8 mouse cellular contexts compared by ENCODE assay signal in the genomic region with DNA sequence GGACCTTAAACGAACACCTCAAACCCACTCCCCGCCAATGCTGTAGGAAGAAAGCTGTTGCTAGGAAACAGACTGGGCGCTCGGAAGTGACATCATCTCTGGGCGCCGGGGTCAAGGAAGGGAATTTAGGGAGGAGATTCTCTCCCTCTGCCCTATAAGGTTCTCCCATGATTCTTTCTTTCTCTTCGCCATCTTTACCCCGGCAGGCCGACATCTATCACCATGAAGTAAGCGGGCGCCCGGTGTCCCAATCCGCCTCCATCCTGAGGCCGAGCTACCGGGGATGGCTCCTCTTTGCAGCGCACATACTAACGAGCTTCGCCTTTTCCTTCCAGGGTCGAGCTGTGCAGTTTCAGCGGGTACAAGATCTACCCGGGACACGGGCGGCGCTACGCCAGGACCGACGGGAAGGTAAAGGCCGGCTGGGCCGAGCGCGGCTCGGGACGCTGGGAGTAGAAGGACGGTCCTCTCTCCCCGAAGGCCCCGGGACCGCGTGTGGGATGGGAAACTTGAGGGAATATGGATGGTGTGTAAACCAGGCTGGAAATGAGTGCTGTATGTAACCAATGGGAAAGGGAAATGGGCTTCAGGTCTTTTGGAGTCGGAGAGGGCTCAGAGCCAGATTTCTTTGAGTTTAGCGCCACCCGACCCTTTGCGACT. TPM values are rescaled to one million over a fixed set of nuclear protein-coding genes. Genes with fewer than 3 reads are reported as not detected.
DNase-seq lines count a peak whose midpoint lies in the region; ATAC-seq lines count a peak whose summit lies in the region.

Rpl24 (plus strand) TSS at position 64 of the 660 bp plus-strand sequence.

- peak within 1 kb of the TSS; percentile 75 for H3K4me2 ChIP-seq in intestine, embryonic 14.5 days (ENCODE audit: low read length)

- peak within 1 kb of the TSS; percentile 80 for H3K4me3 ChIP-seq in intestine, embryonic 14.5 days (ENCODE audit: low read depth, low read length)

- no peaks in the 10 kb centered on the region for H3K27me3 ChIP-seq in intestine, embryonic 14.5 days (replicated peaks; ENCODE audit: control insufficient read depth, insufficient read depth, low read length)

- 0% methylated on average over 42 of the region's 42 CpGs for WGBS in intestine, embryonic 14.5 days

- peak; percentile 94 for ATAC-seq in intestine, embryonic 14.5 days (replicated peaks; ENCODE audit: low FRiP score, low TSS enrichment, low read depth)

- peak within 1 kb of the TSS; percentile 89 for H3K27ac ChIP-seq in intestine, embryonic 14.5 days (ENCODE audit: low read depth)

- H3K9ac ChIP-seq in intestine, embryonic 14.5 days (ENCODE audit: low read length) = peak within 1 kb of the TSS; percentile 98

- H3K4me1 ChIP-seq in intestine, embryonic 14.5 days (replicated peaks; ENCODE audit: control insufficient read depth, insufficient read depth, low read length) = peaks cover 8% of the 10 kb centered on the region; the same call in 1 of the 2 replicates

- intact Hi-C loops in left cerebral cortex, postnatal 14 days (cut with DNase I) = no loop called here

- peak; percentile 94 to 98 for DNase-seq in adrenal gland, adult (ENCODE audit: inconsistent age in 2 of 2, low spot score in 1 of 2)
- DNase-seq in embryo, embryonic 10.5 days (ENCODE audit: low spot score) = peak; percentile 97
- peak; percentile 90 for DNase-seq in gastrocnemius, postnatal 25 days
- peak; percentile 99 for DNase-seq in intestine, embryonic 14.5 days (ENCODE audit: low spot score)
- DNase-seq in left cerebral cortex, postnatal 14 days (ENCODE audit: low spot score in 2 of 2) = peak; percentile 96 to 98
- DNase-seq in mesoderm, embryonic 11.5 days (ENCODE audit: low read depth, low spot score) = peak; percentile 95
- peak; percentile 95 for DNase-seq in right cerebral cortex, postnatal 36 days (ENCODE audit: low spot score in 2 of 2)
- DNase-seq in yolk sac, embryonic 10.5 days (ENCODE audit: low spot score) = peak; percentile 93

- no peaks in the 10 kb centered on the region for H3K9me3 ChIP-seq in intestine, embryonic 14.5 days (ENCODE audit: control insufficient read depth, low read length)

- peaks cover 33% of the 10 kb centered on the region for H3K36me3 ChIP-seq in intestine, embryonic 14.5 days (ENCODE audit: control insufficient read depth, insufficient read depth, low read length)

RNA-seq across cellular contexts. Expression of gene Rpl24, which starts in this region (rescaled TPM):
- total RNA-seq in gastrocnemius, postnatal 25 days (2021) = 100 to 1,000 TPM; 523 to 572 TPM
- polyA plus RNA-seq in intestine, embryonic 14.5 days (2014; fragmentation: Nextera tagmentation; extraction: Ambion mirVana) = 882 and 886 TPM in 2 replicates
- total RNA-seq in left cerebral cortex, postnatal 14 days (2021) = 100 to 1,000 TPM; 333 to 350 TPM

Comparison
In these comparisons a context has a peak if more than half of its experiments do, and no peak if none do; other contexts are left out.
1. Peak in every context shown above with its lines: DNase-seq, ATAC-seq, H3K4me3 ChIP-seq and H3K27ac ChIP-seq.